Mouse (Mus musculus) cerebellum, adult 2 months (tissue): ENCODE measurements around the gene Foxd1.

Experiments used
- CTCF ChIP-seq: fragments of 200-500 bp; IDR thresholded peaks from 2 replicates; pipeline ENCODE4 v1.5.1; 2011; ENCODE audit warnings: low read depth, mild to moderate bottlenecking, control low read depth, low read length, moderate library complexity, borderline replicate concordance; ENCODE audit not compliant: insufficient read depth
- POLR2A ChIP-seq: fragments of 200-500 bp; IDR thresholded peaks from 2 replicates; pipeline ENCODE4 v1.6.1; 2011; ENCODE audit warnings: low read length, control low read depth, borderline replicate concordance; ENCODE audit not compliant: insufficient read depth

GRCm38 (mm10) chr13:98361161-98361560 lies 7.1 kb downstream of the Foxd1 start:
- TF ChIP-seq CTCF (no peak), POLR2A (no peak)
